Mouse (Mus musculus) adrenal gland, postnatal 10 days (tissue): Measurements from ENCODE around the gene T2. TPM values are rescaled to one million over a fixed set of nuclear protein-coding genes. Genes with fewer than 3 reads are reported as not detected.
"Not testable (repeated sequence)": the region's sequence is repeated elsewhere in the genome, so short reads cannot be mapped to it uniquely, and the experiment has no call there.

Source experiments
- DNase-seq: peaks from one replicate; pipeline ENCODE4 v3.0.0; 2021; ENCODE audit warnings: mixed read lengths
- total RNA-seq, 2 experiments: library from RNA; stranded (reverse); gene quantifications; 2 replicates each; pipeline ENCODE4 v1.2.3; 2021

T2 gene
- total RNA-seq, 2 experiments from 2014 or later = 0.18 TPM; not detected in 1

DNA sequence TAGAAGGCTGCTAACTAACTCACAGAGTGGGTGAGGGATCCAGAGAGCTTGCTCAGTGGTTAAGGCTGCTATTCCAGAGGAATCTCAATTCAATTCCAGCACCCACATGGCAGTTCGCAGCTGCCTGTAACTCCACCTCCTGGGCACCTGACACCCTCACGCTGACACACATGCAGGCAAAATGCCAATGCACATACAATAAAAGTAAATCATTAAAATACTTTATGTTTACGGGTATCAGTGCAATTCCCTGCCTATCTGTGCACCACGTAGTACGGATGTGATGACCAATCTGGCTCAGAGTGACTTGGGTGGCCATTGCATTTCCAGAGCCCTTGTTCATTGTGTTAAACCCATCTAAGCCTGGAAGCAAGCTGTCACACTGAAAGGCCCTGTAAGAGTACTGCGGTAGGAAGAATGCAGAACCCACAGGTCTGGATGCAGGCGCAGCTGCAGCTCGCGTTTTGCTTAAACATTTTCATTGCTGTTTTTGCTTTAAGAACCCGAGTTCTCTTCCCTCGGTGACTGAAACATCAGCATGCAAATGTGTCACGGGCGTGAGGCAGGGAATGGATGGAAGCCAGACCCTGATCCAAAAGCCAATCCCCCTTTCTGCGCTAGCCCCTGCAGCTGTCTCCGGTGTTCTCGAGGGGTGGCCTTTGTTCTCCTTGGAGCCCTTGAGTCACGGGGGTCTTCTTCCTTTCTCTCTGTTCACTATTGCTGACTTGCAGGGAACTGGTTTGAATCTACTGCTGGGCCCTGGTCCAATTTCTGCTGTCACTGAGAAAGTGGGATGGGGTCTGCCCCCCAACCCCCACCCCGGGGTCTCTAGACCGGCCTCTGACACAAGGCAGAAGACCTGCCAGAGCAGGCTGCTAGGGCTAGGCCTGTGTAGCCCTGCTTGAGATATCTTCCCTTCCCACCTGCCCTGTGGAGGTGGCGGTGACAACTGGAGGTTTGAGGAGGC, 12.0 kb downstream of the T2 start:
- no peak for DNase-seq

DNA sequence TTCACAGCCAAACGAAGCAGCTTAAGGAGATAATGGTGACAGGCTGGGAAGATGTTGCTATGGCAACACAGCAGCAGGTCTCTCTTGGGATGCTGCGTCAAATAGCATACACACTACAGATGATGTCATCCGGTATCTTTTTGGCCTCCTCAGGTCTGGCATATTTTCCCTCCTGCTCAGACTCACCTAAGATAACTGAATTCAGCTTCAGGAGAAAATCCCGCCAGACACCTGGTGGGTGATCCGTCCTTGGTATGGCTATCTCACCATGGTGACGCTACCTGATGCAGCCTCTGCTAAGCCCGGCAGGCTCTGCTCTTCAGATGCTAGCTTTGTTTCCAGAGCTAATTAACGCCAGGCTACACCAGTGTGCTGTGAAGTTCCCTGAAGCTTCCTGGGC, 12.8 kb downstream of the T2 start:
- no peak for DNase-seq

DNA sequence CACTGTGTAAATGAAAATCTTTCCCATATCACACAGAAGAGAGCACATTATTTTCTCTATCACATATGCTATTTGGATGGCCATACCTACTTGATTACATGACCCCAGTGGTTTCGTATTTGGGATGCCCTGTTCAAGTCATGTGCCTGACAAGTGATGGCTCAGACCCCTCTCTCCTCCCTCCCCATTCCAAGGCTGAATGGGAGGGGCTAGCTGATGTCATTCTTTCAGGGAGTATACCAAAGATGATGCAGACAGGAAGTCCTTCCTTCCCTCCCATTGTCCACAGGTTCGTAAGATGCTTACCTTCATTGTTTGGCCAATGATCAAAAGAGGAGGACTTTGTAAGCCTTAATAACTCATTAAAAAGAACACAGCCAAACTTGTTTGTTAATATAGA, 13.4 kb downstream of the T2 start:
- no peak for DNase-seq

DNA sequence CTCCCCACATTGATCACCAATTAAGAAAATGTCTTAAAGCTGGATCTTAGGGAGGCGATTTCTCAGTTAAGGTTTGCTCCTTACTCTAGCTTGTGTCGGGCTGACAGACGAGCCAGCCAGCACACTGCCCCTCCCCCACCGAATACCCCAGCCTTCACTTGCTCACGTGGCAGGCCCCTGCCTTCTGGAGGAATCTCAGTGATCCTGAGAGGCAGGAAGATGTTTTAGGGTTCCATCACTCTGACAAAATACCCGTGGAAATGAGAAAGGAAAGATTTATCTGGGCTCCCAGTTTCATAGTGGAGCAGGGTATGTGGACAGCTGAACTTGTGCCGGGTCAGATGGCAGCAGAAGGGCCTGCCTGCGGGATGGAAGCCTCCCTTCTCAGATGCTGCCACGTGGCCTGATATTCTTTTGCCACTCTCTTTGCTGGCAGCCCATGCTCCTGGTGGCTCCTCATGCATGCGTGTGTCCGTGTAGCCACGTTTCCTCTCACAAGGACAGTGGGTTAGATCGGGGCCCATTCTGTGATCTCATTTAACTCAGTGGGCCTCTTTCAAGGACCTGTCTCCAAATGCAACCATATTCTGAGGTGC, 14.9 kb downstream of the T2 start:
- DNase-seq = no peak

DNA sequence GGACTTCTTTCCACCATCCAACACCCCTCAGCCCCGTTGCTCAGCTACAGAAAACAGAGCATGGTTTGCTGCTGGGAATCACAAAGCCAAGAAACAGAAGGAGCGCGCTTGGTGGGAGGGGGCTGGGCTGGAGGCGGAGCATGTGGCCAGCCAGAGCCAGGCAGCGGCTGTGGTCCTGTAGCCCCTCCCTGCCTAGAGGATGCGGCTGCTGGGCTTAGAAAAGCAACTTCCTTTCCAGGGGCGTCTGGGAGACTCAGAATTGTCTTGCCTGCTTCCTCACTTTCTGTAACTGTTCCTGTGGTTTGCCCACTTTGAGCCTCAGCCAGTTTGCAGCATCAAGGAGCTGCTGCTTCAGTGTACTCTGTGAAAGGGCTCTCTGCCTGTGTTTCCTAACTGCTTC, 16.0 kb downstream of the T2 start:
- peak; percentile 53 for DNase-seq

DNA sequence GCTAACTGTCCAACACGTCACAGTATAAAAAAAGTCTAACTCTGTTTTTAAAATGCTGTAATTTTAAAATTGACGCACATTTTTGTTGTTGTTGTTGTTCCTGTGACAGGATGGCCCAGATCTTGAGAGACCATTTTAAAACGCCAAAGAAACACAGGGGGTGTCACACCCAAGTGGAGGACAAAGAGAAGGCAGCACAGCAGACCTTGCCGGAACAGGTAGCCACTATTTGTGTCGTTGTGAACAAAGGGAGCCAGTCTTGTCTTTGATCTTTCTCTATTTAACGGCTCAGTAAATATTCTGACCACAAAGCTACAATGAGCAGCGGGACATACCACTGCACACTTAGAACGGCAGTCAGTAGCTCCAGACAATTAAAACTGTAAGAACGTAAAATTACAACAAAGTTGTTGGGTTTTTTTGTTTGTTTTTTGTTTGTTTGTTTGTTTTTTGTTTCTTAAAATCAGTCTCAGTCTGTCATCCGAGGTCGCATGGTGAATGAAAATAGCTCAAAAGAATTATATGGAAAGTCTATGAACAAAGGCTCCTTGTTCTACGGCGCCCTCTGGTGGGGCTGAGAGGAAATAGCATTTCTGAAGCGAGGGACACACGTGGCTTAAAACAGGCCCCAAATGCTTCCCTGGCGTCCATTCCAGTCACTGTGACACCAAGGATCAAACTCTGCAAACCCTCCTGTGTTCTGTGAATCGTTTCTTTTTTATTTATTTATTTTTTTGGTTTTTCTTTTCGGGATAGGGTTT, 16.7 kb downstream of the T2 start:
- peak; percentile 86 for DNase-seq

DNA sequence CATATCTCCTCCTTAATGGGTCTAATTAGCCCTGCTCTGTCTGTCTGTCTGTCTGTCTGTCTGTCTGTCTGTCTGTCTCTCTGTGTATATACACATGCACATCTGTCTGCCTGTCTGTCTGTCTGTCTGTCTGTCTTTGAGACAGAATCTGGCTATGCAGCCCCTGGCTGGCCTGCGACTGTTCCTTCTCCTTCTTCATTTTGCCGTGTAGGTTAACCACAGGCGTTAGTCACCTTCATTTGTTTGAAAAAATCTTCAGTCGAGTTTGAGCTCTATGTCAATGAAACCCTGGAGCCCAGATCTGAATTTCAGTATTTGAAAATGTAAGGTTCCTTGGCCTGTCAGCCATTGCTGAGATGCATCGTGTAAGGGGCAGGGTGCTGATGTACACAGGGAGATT, 21.5 kb downstream of the T2 start:
- no peak for DNase-seq

DNA sequence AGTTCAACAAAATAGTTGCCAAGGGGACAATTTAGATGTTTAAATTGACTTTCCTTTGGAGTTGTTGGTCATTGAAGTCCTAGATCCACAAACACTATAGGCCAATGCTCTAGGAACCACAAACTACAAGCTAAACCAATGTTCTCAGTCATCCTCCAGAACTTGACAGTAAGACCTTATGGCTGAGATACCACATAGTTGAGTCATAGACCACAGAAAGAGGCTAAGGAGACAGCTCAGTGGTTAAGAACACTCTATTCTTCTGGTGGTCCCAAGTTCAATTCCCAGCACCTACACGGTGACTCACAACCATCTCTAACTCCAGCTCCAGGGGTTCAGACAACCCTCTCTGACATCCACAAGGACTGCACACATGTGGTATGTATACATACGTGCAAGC, 29.6 kb downstream of the T2 start:
- no peak for DNase-seq

DNA sequence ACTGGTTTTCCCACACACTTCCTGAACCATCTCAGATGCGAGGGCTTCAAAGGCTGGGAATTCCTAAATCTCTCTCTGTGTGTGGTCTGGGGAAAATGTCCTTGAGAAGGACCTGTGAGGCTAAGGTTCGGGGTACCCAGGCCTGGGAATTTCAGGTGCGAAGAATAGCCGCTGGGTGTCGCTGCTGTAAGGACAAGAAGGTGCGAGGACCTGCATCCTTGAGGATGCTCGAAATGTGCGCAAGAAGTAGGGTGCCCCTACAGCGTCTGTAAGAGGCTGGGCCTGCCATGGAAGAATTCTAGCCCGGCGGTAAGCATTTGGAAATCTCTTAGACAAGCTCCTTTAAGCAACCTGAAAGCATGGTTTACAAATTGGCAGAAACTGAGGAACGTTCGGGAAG, 32.7 kb downstream of the T2 start:
- DNase-seq = peak; percentile 32

DNA sequence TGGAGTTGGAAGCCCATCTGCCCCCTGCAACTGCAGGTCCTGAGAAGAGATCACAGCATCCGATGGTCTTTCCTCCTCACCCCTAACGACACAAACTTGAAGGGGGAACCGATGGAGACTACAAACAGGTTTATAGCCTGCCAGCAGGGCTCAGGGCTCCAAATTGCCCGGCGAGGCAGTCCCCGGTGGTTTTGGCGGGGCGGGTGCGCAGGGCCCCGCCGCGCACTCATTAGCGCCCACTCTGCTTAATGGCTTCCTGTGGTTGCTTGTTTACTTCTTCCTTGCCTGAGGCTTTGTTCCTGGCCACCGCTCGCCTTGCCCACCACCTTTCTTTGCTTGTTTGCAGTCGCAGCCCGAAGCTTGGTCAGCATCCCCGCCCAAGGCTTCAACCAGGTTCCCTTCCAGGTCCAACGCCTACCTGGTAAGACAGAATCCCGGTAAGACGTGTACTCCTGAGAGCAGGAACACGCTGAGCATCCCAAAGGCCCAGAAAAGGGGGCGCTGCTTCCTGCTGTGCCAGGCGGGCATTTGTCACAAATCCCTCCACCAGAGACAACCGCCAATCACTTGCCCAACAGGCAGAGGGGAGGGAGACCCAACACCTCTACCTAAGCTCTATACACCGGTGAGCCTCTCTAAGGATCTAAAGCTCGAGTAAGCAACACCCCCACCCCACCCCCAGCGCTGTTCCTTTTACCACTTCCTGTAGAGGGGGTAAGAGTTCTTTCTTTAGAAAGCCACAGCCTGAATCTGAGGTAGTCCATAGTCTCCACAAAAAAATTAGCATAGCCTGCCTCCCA, 33.4 kb downstream of the T2 start:
- no peak for DNase-seq

DNA sequence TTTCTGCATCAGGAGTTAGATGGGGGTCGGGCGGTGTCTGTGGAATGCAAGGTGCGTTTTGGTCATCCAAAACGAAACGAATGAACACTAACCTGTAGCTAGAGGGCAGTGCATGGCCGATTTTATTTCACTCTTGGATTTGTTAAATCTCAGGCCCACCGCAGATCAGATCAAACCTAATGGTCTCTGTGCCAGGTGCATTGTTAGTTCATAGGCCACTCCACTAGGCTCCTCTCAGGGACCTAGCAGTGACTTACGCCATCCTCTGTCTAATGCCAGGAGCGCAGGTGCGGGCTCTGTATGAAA, 34.0 kb downstream of the T2 start:
- DNase-seq = no peak

DNA sequence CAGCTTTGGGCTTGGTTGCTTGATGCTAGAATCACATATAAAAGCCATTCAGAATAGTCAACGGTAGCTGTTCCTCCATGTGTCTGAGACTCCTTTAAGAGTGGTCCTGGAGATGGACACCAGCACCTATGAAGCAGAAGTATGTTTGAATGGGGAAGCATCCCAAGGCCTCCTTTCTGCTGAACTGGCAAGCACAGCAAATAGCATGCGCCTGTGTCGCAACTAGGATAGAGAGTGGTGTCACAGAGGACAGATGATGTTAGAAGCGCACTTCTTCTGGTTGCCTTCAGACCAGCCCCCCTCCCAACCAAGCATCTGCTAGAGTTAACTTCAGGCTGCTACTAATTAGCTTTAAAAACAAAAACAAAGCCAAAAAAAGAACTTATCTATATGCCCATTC, 34.7 kb downstream of the T2 start:
- no peak for DNase-seq

DNA sequence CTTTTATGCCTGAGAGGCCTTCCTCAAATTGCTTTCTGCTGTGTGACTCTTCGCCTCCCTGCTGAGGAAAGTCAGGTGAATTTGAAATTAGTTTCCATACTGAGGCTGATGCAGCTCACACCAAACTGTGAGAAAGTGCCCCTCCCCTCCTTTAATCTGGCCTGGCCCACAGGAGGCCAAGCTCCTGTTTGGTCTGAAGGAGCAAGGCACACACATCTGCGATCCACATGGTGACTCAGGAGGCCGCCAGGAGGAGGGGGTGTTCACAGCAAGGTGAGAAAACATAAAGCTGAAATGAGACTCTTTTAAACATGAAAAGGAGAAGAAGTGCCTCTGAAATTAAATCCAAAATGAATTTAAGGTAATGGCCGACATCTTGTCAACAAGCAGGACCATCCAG, 40.6 kb downstream of the T2 start:
- no peak for DNase-seq

DNA sequence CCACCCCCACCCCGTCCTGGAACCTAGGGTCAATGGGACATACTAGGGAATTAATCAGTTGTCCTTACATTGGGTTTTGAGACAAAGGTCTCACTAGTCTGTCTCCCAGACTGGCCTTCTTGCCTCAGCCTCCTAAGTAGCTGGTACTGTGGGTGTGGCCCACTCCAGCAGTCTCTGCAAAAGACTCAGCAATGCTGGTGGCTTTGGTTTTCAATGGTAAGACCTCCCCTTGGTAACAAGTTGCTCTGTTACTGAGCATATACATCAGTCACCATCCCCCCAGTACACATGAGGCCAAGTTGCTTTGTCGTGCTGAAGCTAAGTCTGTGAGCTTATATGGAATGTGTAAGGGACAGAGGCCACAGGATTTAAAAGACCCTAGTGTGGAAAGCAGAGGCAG, 42.2 kb downstream of the T2 start:
- no peak for DNase-seq

DNA sequence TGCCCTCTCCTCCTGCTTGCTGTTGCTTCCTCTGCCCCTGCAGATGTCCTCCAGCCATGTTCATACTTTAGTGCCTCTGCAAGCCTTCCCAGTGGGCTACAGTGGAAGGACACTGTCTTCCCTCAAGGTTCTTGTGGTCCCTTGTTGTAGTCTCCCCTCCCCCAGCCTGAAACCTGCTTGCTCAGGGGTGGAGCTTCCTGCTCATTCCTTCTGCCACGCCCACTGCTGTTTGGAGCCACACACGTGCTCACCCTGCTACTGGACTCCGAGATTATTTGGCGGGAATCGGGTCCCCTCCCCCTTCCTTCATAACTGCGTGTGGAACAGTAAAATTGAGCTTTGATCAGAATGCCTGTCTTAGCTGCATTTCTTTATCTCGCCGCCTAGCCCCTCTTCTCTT, 48.1 kb downstream of the T2 start:
- DNase-seq = not testable (repeated sequence)

DNA sequence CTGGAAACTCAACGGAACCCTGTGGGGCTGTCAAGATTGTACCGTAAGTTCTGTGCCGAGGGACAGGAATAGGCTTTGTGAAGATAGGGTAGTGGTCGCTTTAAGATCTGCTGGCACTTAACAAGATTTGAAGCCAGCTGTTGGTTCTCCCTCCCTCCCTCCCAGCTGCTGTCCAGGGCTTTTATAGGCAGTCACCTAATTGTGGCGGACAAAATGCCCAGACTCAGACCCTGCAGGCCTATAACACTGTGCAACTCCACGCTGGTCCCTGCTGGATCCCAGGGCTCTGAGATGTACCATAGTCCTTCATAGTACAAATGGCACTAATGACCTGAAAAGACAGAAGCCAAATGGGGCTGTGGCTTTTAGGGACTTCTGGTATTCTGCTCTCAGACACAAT, 50.5 kb downstream of the T2 start:
- DNase-seq = no peak

DNA sequence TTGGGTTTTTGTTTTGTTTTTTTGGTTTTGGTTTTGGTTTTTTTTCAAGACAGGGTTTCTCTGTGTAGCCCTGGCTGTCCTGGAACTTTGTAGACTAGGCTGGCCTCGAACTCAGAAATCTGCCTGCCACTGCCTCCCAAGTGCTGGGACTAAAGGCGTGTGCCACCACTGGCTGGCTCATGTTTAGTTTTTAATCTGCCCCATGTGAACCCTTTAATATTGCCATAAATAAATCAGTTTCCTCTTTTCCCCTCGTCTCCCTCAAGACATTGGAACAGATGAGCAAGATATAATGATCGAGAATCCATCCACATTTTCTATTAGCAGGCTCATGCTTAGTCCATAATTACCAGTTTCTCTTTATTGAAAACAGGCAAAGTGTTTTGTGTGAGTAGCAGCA, 52.2 kb downstream of the T2 start:
- DNase-seq = not testable (repeated sequence)

DNA sequence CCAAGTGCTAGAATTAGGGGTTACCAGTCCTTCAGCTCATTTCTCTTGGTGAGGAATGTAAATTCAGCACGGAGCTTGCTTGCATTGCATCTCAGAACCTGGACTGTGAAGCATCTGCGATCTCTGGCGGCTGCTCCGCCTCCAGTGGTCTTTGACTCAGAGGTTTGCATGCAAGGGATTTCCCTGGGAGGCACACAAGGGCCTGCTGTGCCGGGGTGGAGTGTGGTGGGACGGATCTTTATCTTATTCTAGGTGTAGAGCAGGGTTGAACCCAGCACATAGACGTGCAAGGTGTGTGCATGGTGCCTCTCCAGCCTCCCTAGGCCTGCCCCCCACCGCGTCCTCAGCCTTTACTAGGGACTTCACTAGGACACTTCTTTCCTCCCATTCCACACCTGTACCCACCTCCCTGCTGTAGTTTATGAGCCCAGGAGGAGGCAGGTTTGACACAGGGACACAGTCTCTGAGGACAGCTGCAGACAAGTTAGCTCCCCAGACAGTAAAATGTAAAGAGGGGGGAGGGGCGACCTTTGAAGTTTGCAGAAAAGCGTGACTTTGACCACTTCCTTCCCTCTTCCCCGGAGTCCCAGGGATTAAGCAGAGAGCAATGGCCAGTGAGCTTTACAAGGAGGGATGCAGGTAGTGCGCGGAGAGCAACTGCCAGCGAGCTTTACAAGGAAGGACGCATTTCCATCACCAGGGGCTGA, 53.0 kb downstream of the T2 start:
- DNase-seq = no peak

DNA sequence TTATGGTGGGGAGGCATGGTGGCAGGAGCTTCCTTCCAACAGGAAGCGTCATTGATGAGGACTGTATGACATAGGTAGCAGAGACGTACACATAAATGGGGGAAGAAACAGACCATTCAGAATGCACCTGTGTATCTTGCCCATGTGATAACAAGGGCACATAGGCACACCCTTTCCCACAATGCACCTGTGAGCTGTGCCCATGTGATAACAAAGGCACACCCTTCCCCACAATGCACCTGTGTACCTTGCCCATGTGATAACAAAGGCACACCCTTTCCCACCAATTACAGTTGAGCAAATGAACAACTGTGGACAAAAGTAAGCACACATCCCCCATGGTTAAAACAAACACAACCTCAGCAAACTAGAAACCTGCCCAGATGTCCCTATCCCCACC, 54.5 kb downstream of the T2 start:
- no peak for DNase-seq

DNA sequence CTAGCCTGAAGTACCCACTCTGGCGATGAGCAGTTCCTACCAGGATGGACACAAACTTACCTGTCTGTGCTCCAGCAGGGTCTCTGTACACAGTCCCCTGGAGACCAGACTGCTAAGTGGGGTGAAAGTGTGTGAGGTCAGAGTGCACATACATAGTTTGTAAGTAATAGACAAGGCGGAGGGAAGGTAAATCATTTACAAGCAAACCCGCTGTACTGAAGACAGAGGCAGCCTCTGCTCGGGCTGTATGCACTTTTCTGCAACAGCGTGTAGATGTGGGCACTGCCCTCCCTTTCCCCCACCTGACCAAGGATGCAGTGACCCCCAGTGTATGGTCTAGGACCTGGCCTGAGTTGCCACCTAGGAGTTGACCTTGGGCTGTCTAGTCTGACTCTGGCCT, 57.9 kb downstream of the T2 start:
- no peak for DNase-seq

DNA sequence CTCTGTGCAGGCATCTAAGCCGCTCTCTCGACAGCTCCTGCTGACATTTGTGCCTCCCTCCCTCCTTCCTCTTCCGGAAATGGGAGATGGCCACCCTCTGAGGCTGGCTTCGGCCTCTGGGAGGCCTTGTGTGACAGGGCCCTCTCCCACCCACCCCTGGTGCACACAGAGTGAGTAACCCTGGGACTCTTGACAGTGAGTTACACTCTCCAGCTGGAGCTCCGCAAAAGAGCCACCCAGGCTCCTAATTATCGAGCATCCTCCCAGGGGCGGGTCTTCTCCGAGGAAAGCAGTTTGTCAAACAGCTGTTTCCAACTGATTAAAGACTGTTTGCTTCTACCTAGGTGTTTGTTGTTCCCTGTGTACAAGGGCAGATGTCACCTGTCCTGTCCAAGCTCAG, 59.7 kb downstream of the T2 start:
- DNase-seq = no peak

DNA sequence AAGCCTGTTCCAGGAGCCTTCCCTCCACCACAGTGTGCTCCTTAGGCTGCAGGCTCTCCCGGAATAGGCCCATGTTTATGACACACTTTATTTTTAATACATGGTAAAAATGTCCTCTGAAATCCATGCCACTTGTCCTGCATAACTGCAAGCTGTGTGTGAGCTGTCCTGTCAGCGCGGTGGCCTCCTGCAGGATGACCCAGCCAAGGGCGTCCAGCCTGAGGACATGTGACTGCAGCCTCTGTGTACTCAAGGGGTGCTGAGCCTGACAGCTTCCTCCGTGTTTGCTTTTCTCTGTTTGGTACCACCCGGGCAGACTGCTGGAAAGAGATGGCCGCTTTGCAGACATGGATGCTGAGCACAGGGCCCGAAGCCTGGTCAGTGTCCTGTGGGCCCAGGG, 61.1 kb downstream of the T2 start:
- DNase-seq = no peak
